16 mouse cellular contexts compared by ENCODE assay signal in genomic region chr10:120674321-120675045, GRCm38 (mm10).
DNase-seq lines count a peak whose midpoint lies in the region; ATAC-seq lines count a peak whose summit lies in the region.
"Had no signal": no experiment of that assay in that cellular context is flagged by ENCODE, and none has a peak within 500 bp of the region (broad histone marks: within the 10 kb centered on the region; RNA-seq: fewer than 3 reads in every experiment).

No protein-coding gene starts in this region.

- no peak overlapping the region for H3K4me3 ChIP-seq in forebrain, embryonic 14.5 days (ENCODE audit: low read depth, low read length)
- H3K4me3 ChIP-seq in forebrain, embryonic 16.5 days (replicated peaks; ENCODE audit: low read length), result no peak overlapping the region
- H3K4me3 ChIP-seq: embryonic facial prominence, embryonic 12.5 days; forebrain, embryonic 10.5 days; hindbrain, embryonic 10.5 days; midbrain, embryonic 13.5 days; neural tube, embryonic 12.5 days had no signal

- no peak overlapping the region for H3K27ac ChIP-seq in forebrain, embryonic 14.5 days (ENCODE audit: low read depth, low read length)
- no peak overlapping the region for H3K27ac ChIP-seq in forebrain, embryonic 16.5 days (ENCODE audit: low read length)
- H3K27ac ChIP-seq: embryonic facial prominence, embryonic 12.5 days; forebrain, embryonic 10.5 days; hindbrain, embryonic 10.5 days; midbrain, embryonic 13.5 days; neural tube, embryonic 12.5 days had no signal

- ATAC-seq in forebrain, embryonic 14.5 days, result no peak
- no peak for ATAC-seq in forebrain, embryonic 16.5 days
- ATAC-seq in hematopoietic stem cell, adult 5-6 weeks (replicated peaks in 1 of 2; ENCODE audit: insufficient read depth in 1 of 2, low FRiP score in 2 of 2, low TSS enrichment in 1 of 2, low read depth in 1 of 2, poor library complexity in 2 of 2, severe bottlenecking in 2 of 2), result peak; percentile 79 to 83
- peak; percentile 77 for ATAC-seq in megakaryocyte-erythroid progenitor cell, adult 5-6 weeks (replicated peaks; ENCODE audit: low FRiP score, low TSS enrichment, poor library complexity, severe bottlenecking)
- ATAC-seq: midbrain, embryonic 13.5 days had no signal

- 60% methylated on average over 10 of the region's 10 CpGs for WGBS in forebrain, embryonic 14.5 days
- 55% methylated on average over 10 of the region's 10 CpGs for WGBS in forebrain, embryonic 16.5 days

- H3K4me2 ChIP-seq in forebrain, embryonic 14.5 days (ENCODE audit: low read length), result no peak overlapping the region
- H3K4me2 ChIP-seq in forebrain, embryonic 16.5 days (ENCODE audit: low read length), result no peak overlapping the region
- H3K4me2 ChIP-seq: embryonic facial prominence, embryonic 12.5 days; midbrain, embryonic 13.5 days; neural tube, embryonic 12.5 days had no signal

- DNase-seq in forebrain, embryonic 14.5 days (ENCODE audit: low spot score), result peak; percentile 13
- peak; percentile 7 for DNase-seq in lung, postnatal 36 days
- no peak for DNase-seq in lung, postnatal 10 days
- DNase-seq in thymus, adult 18-20 months, result no peak
- DNase-seq in embryo, embryonic 10 days (ENCODE audit: low spot score), result no peak
- DNase-seq: cerebellum, postnatal 10 days; kidney, postnatal 14 days; layer of hippocampus, postnatal 36 days had no signal

- H3K9ac ChIP-seq in forebrain, embryonic 14.5 days (ENCODE audit: low read length), result no peak overlapping the region
- no peak overlapping the region for H3K9ac ChIP-seq in forebrain, embryonic 16.5 days (replicated peaks; ENCODE audit: low read depth, low read length)
- H3K9ac ChIP-seq: embryonic facial prominence, embryonic 12.5 days; midbrain, embryonic 13.5 days; neural tube, embryonic 12.5 days had no signal

- H3K36me3 ChIP-seq in forebrain, embryonic 14.5 days (ENCODE audit: control insufficient read depth, insufficient read depth, low read length), result no peaks in the 10 kb centered on the region
- no peaks in the 10 kb centered on the region for H3K36me3 ChIP-seq in forebrain, embryonic 16.5 days (ENCODE audit: control insufficient read depth, insufficient read depth)
- H3K36me3 ChIP-seq: embryonic facial prominence, embryonic 12.5 days; forebrain, embryonic 10.5 days; hindbrain, embryonic 10.5 days; midbrain, embryonic 13.5 days; neural tube, embryonic 12.5 days had no signal

- no peaks in the 10 kb centered on the region for H3K9me3 ChIP-seq in forebrain, embryonic 14.5 days (replicated peaks; ENCODE audit: control insufficient read depth, low read length)
- H3K9me3 ChIP-seq in forebrain, embryonic 16.5 days (ENCODE audit: control insufficient read depth, low read length), result no peaks in the 10 kb centered on the region
- H3K9me3 ChIP-seq: embryonic facial prominence, embryonic 12.5 days; forebrain, embryonic 10.5 days; hindbrain, embryonic 10.5 days; midbrain, embryonic 13.5 days; neural tube, embryonic 12.5 days had no signal

- H3K27me3 ChIP-seq in forebrain, embryonic 14.5 days (replicated peaks; ENCODE audit: control insufficient read depth, insufficient read depth, low read length), result no peaks in the 10 kb centered on the region
- no peaks in the 10 kb centered on the region for H3K27me3 ChIP-seq in forebrain, embryonic 16.5 days (replicated peaks; ENCODE audit: control insufficient read depth, insufficient read depth, low read length)
- H3K27me3 ChIP-seq: embryonic facial prominence, embryonic 12.5 days; neural tube, embryonic 12.5 days had no signal

- no peaks in the 10 kb centered on the region for H3K4me1 ChIP-seq in forebrain, embryonic 14.5 days (ENCODE audit: control insufficient read depth, insufficient read depth, low read length)
- no peaks in the 10 kb centered on the region for H3K4me1 ChIP-seq in forebrain, embryonic 16.5 days (replicated peaks; ENCODE audit: control insufficient read depth, insufficient read depth, low read length)
- H3K4me1 ChIP-seq: neural tube, embryonic 12.5 days had no signal

Comparison
In these comparisons a context has a peak if more than half of its experiments do, and no peak if none do; other contexts are left out.
1. DNase-seq: peak in forebrain, embryonic 14.5 days (single experiment) and lung, postnatal 36 days (single experiment); none in lung, postnatal 10 days (single experiment), thymus, adult 18-20 months (0 of 2) and embryo, embryonic 10 days (single experiment).
2. ATAC-seq: peak in hematopoietic stem cell, adult 5-6 weeks (2 of 2) and megakaryocyte-erythroid progenitor cell, adult 5-6 weeks (single experiment); none in forebrain, embryonic 14.5 days (single experiment) and forebrain, embryonic 16.5 days (single experiment).